Mouse (Mus musculus): ENCODE results near the gene Hck. TPM values are rescaled to one million over a fixed set of nuclear protein-coding genes. Genes with fewer than 3 reads are reported as not detected.

Gene Hck
- polyA plus RNA-seq, 1 experiment: 78.9 TPM

DNA sequence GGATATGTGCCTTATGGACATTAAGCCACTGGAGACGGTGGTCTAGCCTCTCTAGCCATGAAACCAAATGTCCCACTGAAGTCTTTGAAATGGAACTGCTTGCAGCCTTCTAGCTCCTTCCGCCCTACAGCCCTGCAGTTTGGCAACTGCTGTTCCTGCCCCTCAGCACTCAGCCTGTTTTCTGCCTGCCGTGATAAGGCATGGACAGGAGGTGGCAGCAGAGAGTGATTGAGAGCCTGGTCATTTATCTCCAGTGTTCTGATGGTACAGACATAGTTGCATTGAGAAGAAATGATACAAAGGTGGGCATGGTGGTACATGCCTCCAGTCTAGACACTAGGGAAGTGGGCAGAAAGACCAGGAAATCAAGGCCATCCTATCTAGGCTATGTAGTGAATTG lies 39.4 kb downstream of the Hck start:
- no peak overlapping the region for H3K4me3 ChIP-seq (ENCODE audit: extremely low read depth, insufficient read depth, insufficient read length)
- DNase-seq (ENCODE audit: low read depth in 1 of 2, low spot score in 2 of 2): peak in 1 of 2 experiments; percentile 66
- TF ChIP-seq POLR2A (IDR thresholded peaks at IDR 0.05; ENCODE audit: low read depth, low read length) (no peak), CTCF (IDR thresholded peaks at IDR 0.05; ENCODE audit: extremely low read depth, insufficient read depth, insufficient read length, insufficient replicate concordance) (peak; percentile 67; the same call in 1 of the 2 replicates)
- H3K36me3 ChIP-seq (ENCODE audit: control insufficient read depth, insufficient read depth, low read length): peaks cover 23% of the 10 kb centered on the region
- no peak overlapping the region for H3K27ac ChIP-seq (ENCODE audit: insufficient read depth, low read length)
- no peaks in the 10 kb centered on the region for H3K27me3 ChIP-seq (ENCODE audit: control insufficient read depth, insufficient read depth, low read length)
- H3K4me1 ChIP-seq (ENCODE audit: control insufficient read depth, insufficient read depth, insufficient read length): no peaks in the 10 kb centered on the region
- WGBS: 24% methylated on average over 3 of the region's 3 CpGs

DNA sequence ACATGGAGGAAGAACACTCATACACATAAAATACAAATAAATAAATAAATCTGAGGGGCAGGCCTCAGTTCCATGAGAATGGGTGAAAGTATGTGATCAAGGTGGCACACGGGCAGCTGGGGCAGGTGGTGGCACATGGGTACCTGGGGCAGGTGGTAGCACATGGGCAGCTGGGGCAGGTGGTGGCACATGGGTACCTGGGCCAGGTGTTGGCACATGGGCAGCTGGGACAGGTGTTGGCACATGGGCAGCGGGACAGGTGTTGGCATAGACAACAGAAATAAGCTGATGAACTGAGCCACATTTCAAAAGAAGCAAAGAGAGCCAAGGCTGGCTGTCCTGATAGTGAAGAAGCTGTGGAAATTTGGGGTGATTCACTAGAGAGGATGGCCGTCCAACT lies 41.5 kb downstream of the Hck start:
- Histone ChIP-seq H3K4me3 (ENCODE audit: extremely low read depth, insufficient read depth, insufficient read length) (no peak overlapping the region), H3K27me3 (ENCODE audit: control insufficient read depth, insufficient read depth, low read length) (no peaks in the 10 kb centered on the region), H3K36me3 (ENCODE audit: control insufficient read depth, insufficient read depth, low read length) (peaks cover 20% of the 10 kb centered on the region), H3K4me1 (ENCODE audit: control insufficient read depth, insufficient read depth, insufficient read length) (no peaks in the 10 kb centered on the region), H3K27ac (ENCODE audit: insufficient read depth, low read length) (no peak overlapping the region)
- no peak for DNase-seq (ENCODE audit: low read depth in 1 of 2, low spot score in 2 of 2)
- TF ChIP-seq CTCF (IDR thresholded peaks at IDR 0.05; ENCODE audit: extremely low read depth, insufficient read depth, insufficient read length, insufficient replicate concordance) (no peak), POLR2A (IDR thresholded peaks at IDR 0.05; ENCODE audit: low read depth, low read length) (no peak)
- 85% methylated on average over 3 of the region's 3 CpGs for WGBS

DNA sequence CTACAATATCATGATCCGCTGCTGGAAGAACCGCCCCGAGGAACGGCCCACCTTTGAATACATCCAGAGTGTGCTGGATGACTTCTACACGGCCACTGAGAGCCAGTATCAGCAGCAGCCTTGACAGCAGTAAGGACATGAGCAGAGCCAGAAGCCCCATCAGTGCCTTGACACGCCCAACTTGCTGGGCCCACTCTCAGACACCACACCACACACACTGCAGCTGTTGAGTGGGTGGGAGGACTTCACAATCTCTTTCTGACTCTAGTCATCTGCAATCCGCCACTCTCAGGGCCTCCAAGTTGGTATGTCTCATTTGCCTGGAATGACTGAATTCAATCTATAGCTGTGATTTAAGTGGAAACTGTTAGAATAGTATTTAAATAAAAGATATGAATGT lies 42.8 kb downstream of the Hck start:
- Histone ChIP-seq H3K4me3 (ENCODE audit: extremely low read depth, insufficient read depth, insufficient read length) (no peak overlapping the region), H3K4me1 (ENCODE audit: control insufficient read depth, insufficient read depth, insufficient read length) (no peaks in the 10 kb centered on the region), H3K27ac (ENCODE audit: insufficient read depth, low read length) (no peak overlapping the region), H3K36me3 (ENCODE audit: control insufficient read depth, insufficient read depth, low read length) (peaks cover 14% of the 10 kb centered on the region), H3K27me3 (ENCODE audit: control insufficient read depth, insufficient read depth, low read length) (no peaks in the 10 kb centered on the region)
- TF ChIP-seq POLR2A (IDR thresholded peaks at IDR 0.05; ENCODE audit: low read depth, low read length) (no peak), CTCF (IDR thresholded peaks at IDR 0.05; ENCODE audit: extremely low read depth, insufficient read depth, insufficient read length, insufficient replicate concordance) (no peak)
- DNase-seq (ENCODE audit: low read depth in 1 of 2, low spot score in 2 of 2): no peak
- WGBS: 90% methylated on average over 7 of the region's 7 CpGs

DNA sequence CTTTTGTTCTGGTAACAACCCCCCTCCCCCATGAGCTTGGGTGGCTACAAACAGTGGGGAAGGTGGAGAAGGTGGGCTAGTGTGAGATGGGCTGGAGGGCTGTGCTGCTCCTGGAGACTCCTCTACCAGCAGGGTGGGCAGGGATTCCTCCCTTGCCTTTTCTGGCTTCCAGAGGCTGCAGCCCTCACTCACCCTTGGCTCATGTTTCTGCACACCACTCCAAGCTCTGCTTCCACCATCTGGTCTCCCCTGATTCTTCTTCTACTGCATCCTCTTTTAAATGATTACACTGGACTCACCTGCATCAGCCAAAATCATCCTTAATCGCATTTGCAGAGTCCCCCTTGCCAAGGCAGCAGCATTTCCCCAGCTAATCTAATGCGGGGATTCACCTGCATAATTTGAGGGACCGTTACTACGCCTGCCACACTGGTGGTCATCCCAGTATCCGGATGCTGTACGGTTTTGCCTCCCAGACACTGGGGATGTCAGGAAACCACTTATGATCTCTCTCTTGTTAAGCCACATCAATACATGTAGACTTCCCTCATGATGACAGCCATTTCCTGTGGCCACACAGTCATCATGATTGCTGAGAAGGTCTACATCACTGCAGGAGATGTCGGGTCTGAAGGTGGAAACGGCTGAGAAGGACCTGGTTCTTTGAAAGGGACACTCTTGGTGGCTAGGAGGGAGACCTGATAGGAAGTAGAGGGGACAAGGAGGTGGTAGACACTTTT lies 43.8 kb downstream of the Hck start:
- no peaks in the 10 kb centered on the region for H3K27me3 ChIP-seq (ENCODE audit: control insufficient read depth, insufficient read depth, low read length)
- H3K27ac ChIP-seq (ENCODE audit: insufficient read depth, low read length): no peak overlapping the region
- TF ChIP-seq CTCF (IDR thresholded peaks at IDR 0.05; ENCODE audit: extremely low read depth, insufficient read depth, insufficient read length, insufficient replicate concordance) (no peak), POLR2A (IDR thresholded peaks at IDR 0.05; ENCODE audit: low read depth, low read length) (no peak)
- WGBS: 12% methylated on average over 8 of the region's 8 CpGs
- H3K36me3 ChIP-seq (ENCODE audit: control insufficient read depth, insufficient read depth, low read length): peaks cover 14% of the 10 kb centered on the region
- DNase-seq (ENCODE audit: low read depth in 1 of 2, low spot score in 2 of 2): no peak
- H3K4me3 ChIP-seq (ENCODE audit: extremely low read depth, insufficient read depth, insufficient read length): no peak overlapping the region
- no peaks in the 10 kb centered on the region for H3K4me1 ChIP-seq (ENCODE audit: control insufficient read depth, insufficient read depth, insufficient read length)

DNA sequence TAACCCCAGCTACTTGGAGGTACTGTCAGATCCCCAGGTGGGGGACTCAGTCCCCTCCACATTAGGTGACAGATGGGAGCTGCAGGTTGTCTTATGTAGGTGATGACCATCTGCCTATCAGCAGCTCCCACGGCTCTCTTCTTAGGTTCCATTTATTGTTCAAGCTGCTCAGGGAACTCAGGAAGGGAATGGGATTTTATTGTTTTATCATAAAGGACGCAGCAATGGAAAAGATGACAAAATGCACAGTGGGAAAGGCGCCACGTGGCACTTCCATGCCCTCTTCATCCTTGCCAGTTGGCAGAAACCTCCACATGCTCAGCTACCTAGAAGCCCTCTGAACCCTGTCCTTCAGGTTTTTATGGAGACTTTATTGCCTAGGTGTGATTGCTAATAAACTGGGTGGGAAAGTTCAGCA lies 44.8 kb downstream of the Hck start:
- peaks cover 14% of the 10 kb centered on the region for H3K36me3 ChIP-seq (ENCODE audit: control insufficient read depth, insufficient read depth, low read length)
- H3K4me1 ChIP-seq (ENCODE audit: control insufficient read depth, insufficient read depth, insufficient read length): no peaks in the 10 kb centered on the region
- no peak overlapping the region for H3K4me3 ChIP-seq (ENCODE audit: extremely low read depth, insufficient read depth, insufficient read length)
- no peak for TF ChIP-seq POLR2A (IDR thresholded peaks at IDR 0.05; ENCODE audit: low read depth, low read length)
- no peak for TF ChIP-seq CTCF (IDR thresholded peaks at IDR 0.05; ENCODE audit: extremely low read depth, insufficient read depth, insufficient read length, insufficient replicate concordance)
- no peak overlapping the region for H3K27ac ChIP-seq (ENCODE audit: insufficient read depth, low read length)
- WGBS: 80% methylated on average over 4 of the region's 4 CpGs
- no peaks in the 10 kb centered on the region for H3K27me3 ChIP-seq (ENCODE audit: control insufficient read depth, insufficient read depth, low read length)
- DNase-seq (ENCODE audit: low read depth in 1 of 2, low spot score in 2 of 2): no peak

DNA sequence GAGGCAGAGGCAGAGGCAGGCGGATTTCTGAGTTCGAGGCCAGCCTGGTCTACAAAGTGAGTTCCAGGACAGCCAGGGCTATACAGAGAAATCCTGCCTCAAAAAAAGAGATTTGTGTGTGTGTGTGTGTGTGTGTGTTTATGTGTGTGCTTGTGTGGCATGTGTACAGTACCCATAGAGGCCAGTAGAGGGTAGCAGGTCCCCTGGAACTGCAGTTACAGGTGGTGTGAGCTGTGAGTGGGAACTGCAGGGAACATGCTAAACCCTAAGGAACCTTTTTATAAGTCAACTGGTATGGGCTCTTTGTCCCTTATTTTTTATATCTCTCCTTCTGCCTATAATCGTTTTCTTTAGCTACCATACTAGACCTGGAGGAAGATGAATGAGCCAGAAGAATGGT lies 49.0 kb downstream of the Hck start:
- Histone ChIP-seq H3K27ac (ENCODE audit: insufficient read depth, low read length) (no peak overlapping the region), H3K4me3 (ENCODE audit: extremely low read depth, insufficient read depth, insufficient read length) (no peak overlapping the region), H3K4me1 (ENCODE audit: control insufficient read depth, insufficient read depth, insufficient read length) (peaks cover 6% of the 10 kb centered on the region), H3K36me3 (ENCODE audit: control insufficient read depth, insufficient read depth, low read length) (no peaks in the 10 kb centered on the region; the same call in 1 of the 2 replicates), H3K27me3 (ENCODE audit: control insufficient read depth, insufficient read depth, low read length) (no peaks in the 10 kb centered on the region)
- WGBS: 82% methylated on average over 2 of the region's 3 CpGs
- no peak for DNase-seq (ENCODE audit: low read depth in 1 of 2, low spot score in 2 of 2)
- TF ChIP-seq POLR2A (IDR thresholded peaks at IDR 0.05; ENCODE audit: low read depth, low read length) (no peak), CTCF (IDR thresholded peaks at IDR 0.05; ENCODE audit: extremely low read depth, insufficient read depth, insufficient read length, insufficient replicate concordance) (peak; percentile 8; the same call in 1 of the 2 replicates)

DNA sequence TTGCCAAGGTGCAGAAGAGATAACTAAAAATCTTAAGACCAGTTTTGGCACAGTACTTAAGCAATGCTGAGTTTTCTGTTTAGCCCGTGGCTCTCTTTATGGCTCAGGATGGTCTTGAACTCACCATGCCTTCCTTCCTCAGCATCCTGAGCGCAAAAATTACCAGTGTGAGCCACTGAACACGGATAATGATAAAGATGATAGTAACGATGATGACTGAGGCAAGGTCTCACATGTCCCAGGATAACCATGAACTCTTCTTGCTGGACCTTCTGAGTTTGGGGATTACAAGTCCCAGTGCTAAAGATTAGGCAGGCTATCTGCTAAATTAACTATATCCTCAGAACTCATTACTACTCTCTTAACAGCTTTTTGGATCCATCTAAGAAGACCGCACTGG lies 51.9 kb downstream of the Hck start:
- WGBS: 85% methylated on average over 5 of the region's 5 CpGs

More for the DNA sequence above, 51.9 kb downstream of the Hck start:
- H3K4me3 ChIP-seq (ENCODE audit: extremely low read depth, insufficient read depth, insufficient read length): no peak overlapping the region
- no peaks in the 10 kb centered on the region for H3K27me3 ChIP-seq (ENCODE audit: control insufficient read depth, insufficient read depth, low read length)
- peaks cover 6% of the 10 kb centered on the region for H3K4me1 ChIP-seq (ENCODE audit: control insufficient read depth, insufficient read depth, insufficient read length)
- no peaks in the 10 kb centered on the region for H3K36me3 ChIP-seq (ENCODE audit: control insufficient read depth, insufficient read depth, low read length)
- H3K27ac ChIP-seq (ENCODE audit: insufficient read depth, low read length): no peak overlapping the region
- no peak for DNase-seq (ENCODE audit: low read depth in 1 of 2, low spot score in 2 of 2)
- TF ChIP-seq CTCF (IDR thresholded peaks at IDR 0.05; ENCODE audit: extremely low read depth, insufficient read depth, insufficient read length, insufficient replicate concordance) (no peak), POLR2A (IDR thresholded peaks at IDR 0.05; ENCODE audit: low read depth, low read length) (no peak)

Data from spleen, adult 2 months (tissue).